Comparison of ENCODE assay signal across 26 mouse cellular contexts in the genomic region with DNA sequence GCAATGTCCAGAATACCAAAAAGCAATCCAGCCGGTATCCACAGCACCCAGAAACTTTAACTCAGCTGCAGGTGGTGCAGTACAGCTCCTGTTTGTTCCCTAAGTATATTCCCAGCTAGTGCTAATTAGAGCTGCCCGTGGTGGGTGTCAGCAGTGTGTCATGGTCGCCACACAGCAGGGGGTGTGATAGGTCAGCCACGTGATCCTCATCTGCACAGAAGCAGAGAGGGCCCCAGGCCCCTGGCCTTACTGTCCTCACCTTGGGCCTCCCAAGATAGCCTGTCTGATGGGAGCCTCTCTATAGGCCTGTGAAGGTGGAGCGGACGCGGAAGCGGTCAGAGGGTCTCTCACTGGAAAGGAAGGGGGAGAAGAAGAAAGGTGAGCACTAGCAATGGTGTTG. TPM values are rescaled to one million over a fixed set of nuclear protein-coding genes. Genes with fewer than 3 reads are reported as not detected.
"Had no signal": no experiment of that assay in that cellular context is flagged by ENCODE, and none has a peak within 500 bp of the region (broad histone marks: within the 10 kb centered on the region; RNA-seq: fewer than 3 reads in every experiment).

No protein-coding gene starts in this region.

- H3K4me2 ChIP-seq: heart, embryonic 12.5 days; hindbrain, embryonic 13.5 days; intestine, embryonic 15.5 days; limb, embryonic 12.5 days; liver, embryonic 11.5 days; liver, embryonic 13.5 days; liver, embryonic 15.5 days had no signal

- H3K9ac ChIP-seq: heart, embryonic 12.5 days; hindbrain, embryonic 13.5 days; intestine, embryonic 15.5 days; limb, embryonic 12.5 days; liver, embryonic 13.5 days; liver, embryonic 15.5 days had no signal

- H3K9me3 ChIP-seq: heart, embryonic 12.5 days; hindbrain, embryonic 10.5 days; hindbrain, embryonic 13.5 days; intestine, embryonic 15.5 days; limb, embryonic 10.5 days; limb, embryonic 12.5 days; liver, embryonic 13.5 days; liver, embryonic 15.5 days had no signal

- H3K27ac ChIP-seq: heart, adult 2 months; hindbrain, embryonic 10.5 days; hindbrain, embryonic 13.5 days; intestine, embryonic 15.5 days; layer of hippocampus, adult 2 months; left cerebral cortex, adult 2 months; limb, embryonic 10.5 days; limb, embryonic 12.5 days; liver, embryonic 13.5 days; liver, embryonic 15.5 days had no signal

- H3K4me1 ChIP-seq: heart, embryonic 12.5 days; hindbrain, embryonic 10.5 days; hindbrain, embryonic 13.5 days; intestine, embryonic 15.5 days; limb, embryonic 10.5 days; limb, embryonic 12.5 days; liver, embryonic 13.5 days; liver, embryonic 15.5 days had no signal

- H3K27me3 ChIP-seq: heart, embryonic 12.5 days; hindbrain, embryonic 13.5 days; intestine, embryonic 15.5 days; limb, embryonic 12.5 days; liver, embryonic 13.5 days; liver, embryonic 15.5 days had no signal

- DNase-seq: gastrocnemius, postnatal 25 days; heart, adult 2 months; heart, postnatal 10 days; kidney, adult 18-20 months; kidney, adult 8-10 months; kidney, postnatal 10 days; kidney, postnatal 25 days; kidney, postnatal 4 days; liver; liver, embryonic 13.5 days had no signal

- ATAC-seq: hindbrain, embryonic 16.5 days; inflammation-experienced regulatory T-cells, adult 6 months; intestine, embryonic 15.5 days; intestine, postnatal 0 days had no signal

- H3K4me3 ChIP-seq: heart, adult 2 months; heart, embryonic 12.5 days; hindbrain, embryonic 10.5 days; hindbrain, embryonic 13.5 days; intestine, embryonic 15.5 days; layer of hippocampus, adult 2 months; left cerebral cortex, adult 2 months; limb, embryonic 10.5 days; limb, embryonic 12.5 days; liver, embryonic 13.5 days; liver, embryonic 15.5 days had no signal

RNA-seq across cellular contexts. Expression of a gene that starts 11.4 kb away (rescaled TPM):
- total RNA-seq: granulocyte monocyte progenitor cell, adult 5-6 weeks had no signal
- polyA plus RNA-seq: liver, embryonic 13.5 days had no signal

RNA-seq across cellular contexts. Expression of a gene that starts 19.2 kb away (rescaled TPM):
- total RNA-seq: granulocyte monocyte progenitor cell, adult 5-6 weeks had no signal

RNA-seq across cellular contexts. Expression of a gene that starts 23.6 kb away (rescaled TPM):
- total RNA-seq: layer of hippocampus, postnatal 10 days had no signal
- polyA plus RNA-seq: heart, embryonic 12.5 days; hindbrain, embryonic 10.5 days; hindbrain, embryonic 13.5 days; inflammation-experienced regulatory T-cells, adult 6 months; kidney, embryonic 14.5 days; limb, embryonic 12.5 days had no signal
